Mouse (Mus musculus): ENCODE data around the gene Rpl3. TPM values are rescaled to one million over a fixed set of nuclear protein-coding genes. Genes with fewer than 3 reads are reported as not detected.

Rpl3 gene
- total and polyA plus RNA-seq, 3 experiments = 176 to 1,698 (median 1,019) TPM

DNA sequence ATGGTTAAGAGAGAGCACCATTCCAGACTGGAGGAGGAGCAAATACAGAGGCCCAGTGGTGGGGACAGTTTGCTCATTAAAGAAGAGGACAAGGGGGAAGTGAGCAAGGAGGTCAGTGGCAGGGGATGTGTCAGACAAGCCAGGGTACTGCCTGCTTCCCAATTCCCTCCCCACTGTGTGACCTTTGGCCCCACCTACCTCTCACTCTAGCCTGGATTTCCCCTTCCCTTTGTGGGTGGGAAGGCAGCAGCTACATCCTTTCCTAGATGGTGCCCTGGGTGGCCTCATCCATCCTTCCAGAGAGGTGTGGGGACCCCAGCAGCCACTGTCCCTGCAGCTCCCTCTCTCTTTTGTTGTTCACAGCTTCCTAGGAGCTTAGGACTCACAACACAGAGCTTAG is 56.8 kb downstream of the Rpl3 start:
- H3K4me1 ChIP-seq (ENCODE audit: insufficient read depth, low read depth, low read length) = no peaks in the 10 kb centered on the region
- DNase-seq (ENCODE audit: low spot score) = no peak
- no peak for TF ChIP-seq TAL1 (conservative IDR thresholded peaks at IDR 0.05; ENCODE audit: low read depth, low read length)
- TF ChIP-seq GATA1 (IDR thresholded peaks at IDR 0.05; ENCODE audit: borderline replicate concordance, low read length) = no peak
- TF ChIP-seq CTCF (IDR thresholded peaks at IDR 0.05; ENCODE audit: low read depth, low read length) = no peak
- H3K27me3 ChIP-seq (ENCODE audit: insufficient read depth, low read length) = peaks cover 4% of the 10 kb centered on the region; the same call in 1 of the 2 replicates
- H3K9me3 ChIP-seq (replicated peaks) = no peaks in the 10 kb centered on the region
- no peaks in the 10 kb centered on the region for H3K36me3 ChIP-seq (replicated peaks)
- H3K4me3 ChIP-seq (ENCODE audit: low read depth, low read length) = no peak overlapping the region
- ATAC-seq (ENCODE audit: extremely low read depth, insufficient number of reproducible peaks, low FRiP score, poor library complexity, severe bottlenecking) = no peak

DNA sequence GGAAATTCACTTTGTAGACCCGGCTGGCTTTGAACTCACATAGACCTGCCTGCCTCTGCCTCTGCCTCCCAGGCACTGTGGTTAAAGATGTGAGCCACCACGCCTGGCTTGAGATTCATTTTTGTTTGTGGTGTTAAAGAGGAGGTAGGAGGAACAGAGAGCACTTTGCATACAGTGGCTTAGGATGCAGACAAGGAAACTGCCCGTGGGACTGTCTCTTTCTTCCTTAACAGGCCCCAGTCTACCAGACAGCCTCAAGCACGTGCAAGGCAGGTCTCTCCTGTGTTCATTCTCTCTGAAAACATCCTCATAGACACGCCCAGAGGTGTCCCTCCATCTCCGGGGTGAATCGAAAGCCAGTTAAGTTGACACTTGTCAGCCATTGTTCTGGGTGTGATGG is 57.3 kb downstream of the Rpl3 start:
- H3K36me3 ChIP-seq (replicated peaks) = no peaks in the 10 kb centered on the region
- H3K9me3 ChIP-seq (replicated peaks) = no peaks in the 10 kb centered on the region
- H3K4me3 ChIP-seq (ENCODE audit: low read depth, low read length) = no peak overlapping the region
- H3K4me1 ChIP-seq (ENCODE audit: insufficient read depth, low read depth, low read length) = no peaks in the 10 kb centered on the region
- no peak for ATAC-seq (ENCODE audit: extremely low read depth, insufficient number of reproducible peaks, low FRiP score, poor library complexity, severe bottlenecking)
- no peak for DNase-seq (ENCODE audit: low spot score)
- peaks cover 4% of the 10 kb centered on the region; the same call in 1 of the 2 replicates for H3K27me3 ChIP-seq (ENCODE audit: insufficient read depth, low read length)
- TF ChIP-seq POLR2AphosphoS5 (IDR thresholded peaks at IDR 0.05; ENCODE audit: insufficient replicate concordance, low read depth, low read length) = no peak

DNA sequence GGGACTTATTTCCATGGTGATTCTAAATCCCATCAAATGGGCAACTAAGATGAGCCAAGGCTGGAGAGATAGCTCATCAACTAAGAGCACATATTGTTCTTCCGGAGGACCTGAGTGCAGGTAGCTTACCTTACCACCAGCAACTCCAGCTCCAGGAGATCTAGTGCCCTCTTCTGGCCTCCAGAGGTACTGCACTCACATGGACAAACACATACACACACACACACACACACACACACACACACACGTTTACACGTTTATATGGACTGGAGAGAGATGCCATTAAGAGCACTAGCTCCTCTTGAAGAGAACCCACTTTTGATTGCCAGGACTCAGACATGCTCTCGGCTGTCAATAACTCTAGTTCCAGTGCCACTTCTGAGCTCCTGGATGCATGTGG is 60.5 kb downstream of the Rpl3 start:
- TF ChIP-seq POLR2AphosphoS5 (IDR thresholded peaks at IDR 0.05; ENCODE audit: insufficient replicate concordance, low read depth, low read length) (no peak), CTCF (IDR thresholded peaks at IDR 0.05; ENCODE audit: low read depth, low read length) (no peak), GATA1 (IDR thresholded peaks at IDR 0.05; ENCODE audit: borderline replicate concordance, low read length) (no peak), TAL1 (conservative IDR thresholded peaks at IDR 0.05; ENCODE audit: low read depth, low read length) (no peak)
- Histone ChIP-seq H3K4me1 (ENCODE audit: insufficient read depth, low read depth, low read length) (no peaks in the 10 kb centered on the region), H3K9me3 (replicated peaks) (no peaks in the 10 kb centered on the region), H3K36me3 (replicated peaks) (no peaks in the 10 kb centered on the region), H3K27me3 (ENCODE audit: insufficient read depth, low read length) (no peaks in the 10 kb centered on the region; the same call in 1 of the 2 replicates), H3K4me3 (ENCODE audit: low read depth, low read length) (no peak overlapping the region)
- no peak for DNase-seq (ENCODE audit: low spot score)
- ATAC-seq (ENCODE audit: extremely low read depth, insufficient number of reproducible peaks, low FRiP score, poor library complexity, severe bottlenecking) = no peak

DNA sequence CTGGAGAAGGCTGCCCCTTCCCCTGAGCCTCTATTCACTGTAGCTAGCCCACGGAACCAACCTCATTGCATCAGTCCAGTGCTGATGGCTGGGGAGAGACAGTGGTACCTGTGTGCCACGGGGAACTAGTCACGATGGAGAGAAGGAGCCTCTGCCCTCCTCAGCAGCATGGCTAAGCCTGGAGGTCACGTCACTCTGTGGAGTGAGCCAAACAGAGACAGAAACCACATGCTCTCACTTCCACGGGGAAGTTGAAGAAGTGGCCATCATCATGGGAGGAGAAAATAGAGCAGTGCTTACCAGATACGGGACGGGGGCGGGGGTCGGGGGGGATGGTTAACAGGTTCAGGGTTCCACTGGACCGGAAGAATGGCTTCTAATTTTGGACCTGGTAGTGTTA is 61.3 kb downstream of the Rpl3 start:
- no peak for TF ChIP-seq POLR2AphosphoS5 (IDR thresholded peaks at IDR 0.05; ENCODE audit: insufficient replicate concordance, low read depth, low read length)
- no peak for TF ChIP-seq TAL1 (conservative IDR thresholded peaks at IDR 0.05; ENCODE audit: low read depth, low read length)
- no peak for TF ChIP-seq GATA1 (IDR thresholded peaks at IDR 0.05; ENCODE audit: borderline replicate concordance, low read length)
- TF ChIP-seq GATA2 (IDR thresholded peaks at IDR 0.05; ENCODE audit: borderline replicate concordance, low read depth, low read length) = no peak
- H3K4me1 ChIP-seq (ENCODE audit: insufficient read depth, low read depth, low read length) = no peaks in the 10 kb centered on the region
- no peak for DNase-seq (ENCODE audit: low spot score)
- no peaks in the 10 kb centered on the region for H3K36me3 ChIP-seq (replicated peaks)
- H3K27me3 ChIP-seq (ENCODE audit: insufficient read depth, low read length) = no peaks in the 10 kb centered on the region; the same call in 1 of the 2 replicates
- ATAC-seq (ENCODE audit: extremely low read depth, insufficient number of reproducible peaks, low FRiP score, poor library complexity, severe bottlenecking) = no peak
- no peaks in the 10 kb centered on the region for H3K9me3 ChIP-seq (replicated peaks)
- no peak overlapping the region for H3K4me3 ChIP-seq (ENCODE audit: low read depth, low read length)

DNA sequence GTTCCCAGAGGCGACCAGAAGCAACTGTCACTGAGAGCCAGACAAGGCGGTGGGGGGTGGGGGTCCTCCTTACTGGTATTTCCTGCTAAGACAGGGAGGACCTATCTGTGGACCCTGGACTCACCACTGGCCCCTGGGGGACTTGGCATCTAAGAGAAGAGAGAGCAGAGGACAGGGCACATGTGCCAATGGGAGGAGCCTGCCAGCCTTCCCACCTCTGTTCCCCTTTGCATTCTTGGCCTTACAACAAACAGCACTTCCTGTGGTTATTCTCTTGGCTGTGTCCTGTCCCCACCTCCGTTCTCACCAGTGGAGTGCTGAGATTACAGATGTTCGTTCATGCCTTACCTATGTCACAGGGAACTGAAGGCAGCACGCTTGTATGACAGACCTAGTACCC is 62.8 kb downstream of the Rpl3 start:
- Histone ChIP-seq H3K36me3 (replicated peaks) (no peaks in the 10 kb centered on the region), H3K4me3 (ENCODE audit: low read depth, low read length) (no peak overlapping the region), H3K9me3 (replicated peaks) (no peaks in the 10 kb centered on the region), H3K27me3 (ENCODE audit: insufficient read depth, low read length) (peaks cover 8% of the 10 kb centered on the region), H3K4me1 (ENCODE audit: insufficient read depth, low read depth, low read length) (no peaks in the 10 kb centered on the region)
- TF ChIP-seq GATA1 (IDR thresholded peaks at IDR 0.05; ENCODE audit: borderline replicate concordance, low read length) = no peak
- no peak for TF ChIP-seq GATA2 (IDR thresholded peaks at IDR 0.05; ENCODE audit: borderline replicate concordance, low read depth, low read length)
- no peak for TF ChIP-seq CTCF (IDR thresholded peaks at IDR 0.05; ENCODE audit: low read depth, low read length)
- no peak for TF ChIP-seq POLR2AphosphoS5 (IDR thresholded peaks at IDR 0.05; ENCODE audit: insufficient replicate concordance, low read depth, low read length)
- no peak for TF ChIP-seq TAL1 (conservative IDR thresholded peaks at IDR 0.05; ENCODE audit: low read depth, low read length)
- ATAC-seq (ENCODE audit: extremely low read depth, insufficient number of reproducible peaks, low FRiP score, poor library complexity, severe bottlenecking) (no peak), DNase-seq (ENCODE audit: low spot score) (no peak)

Other genes with a start within 250 kb of the Rpl3 start
- 33.7 and 97.1 TPM in 2 replicates for gene Apobec3, start 200.2 kb downstream of the Rpl3 start, total RNA-seq (2014; fragmentation: Nextera tagmentation)
- gene Apobec3, start 200.2 kb downstream of the Rpl3 start, total RNA-seq (2017) = 27.2 and 39.8 TPM in 2 replicates
- 1.1 and 2.6 TPM in 2 replicates for gene Apobec3, start 200.2 kb downstream of the Rpl3 start, polyA plus RNA-seq (2012)
- 8.4 and 9.0 TPM in 2 replicates for gene Cbx7, start 120.7 kb downstream of the Rpl3 start, total RNA-seq (2014; fragmentation: Nextera tagmentation)
- 2.0 and 2.7 TPM in 2 replicates for gene Cbx7, start 120.7 kb downstream of the Rpl3 start, total RNA-seq (2017)
- gene Cbx7, start 120.7 kb downstream of the Rpl3 start, polyA plus RNA-seq (2012) = 8.9 and 9.5 TPM in 2 replicates
- gene Pdgfb, start 76.9 kb downstream of the Rpl3 start, total RNA-seq (2014; fragmentation: Nextera tagmentation) = not detected in 2 replicates
- gene Pdgfb, start 76.9 kb downstream of the Rpl3 start, total RNA-seq (2017) = 0.05 TPM in 1 of 2 replicates, not detected in the other
- not detected in 2 replicates for gene Pdgfb, start 76.9 kb downstream of the Rpl3 start, polyA plus RNA-seq (2012)
- gene Syngr1, start 534 bp downstream of the Rpl3 start, total RNA-seq (2014; fragmentation: Nextera tagmentation) = 41.4 and 44.2 TPM in 2 replicates
- gene Syngr1, start 534 bp downstream of the Rpl3 start, total RNA-seq (2017) = 74.6 and 96.9 TPM in 2 replicates
- gene Syngr1, start 534 bp downstream of the Rpl3 start, polyA plus RNA-seq (2012) = 86.9 and 89.8 TPM in 2 replicates
- gene Tab1, start 41.3 kb upstream of the Rpl3 start, total RNA-seq (2014; fragmentation: Nextera tagmentation) = 19.0 and 27.2 TPM in 2 replicates
- gene Tab1, start 41.3 kb upstream of the Rpl3 start, total RNA-seq (2017) = 22.3 and 25.0 TPM in 2 replicates
- gene Tab1, start 41.3 kb upstream of the Rpl3 start, polyA plus RNA-seq (2012) = 23.6 and 29.1 TPM in 2 replicates
- not detected in 2 replicates for gene Mgat3, start 81.9 kb upstream of the Rpl3 start, total RNA-seq (2014; fragmentation: Nextera tagmentation)
- gene Mgat3, start 81.9 kb upstream of the Rpl3 start, total RNA-seq (2017) = not detected in 2 replicates
- not detected in 2 replicates for gene Mgat3, start 81.9 kb upstream of the Rpl3 start, polyA plus RNA-seq (2012)
- gene Mief1, start 142.2 kb upstream of the Rpl3 start, total RNA-seq (2014; fragmentation: Nextera tagmentation) = 35.4 and 44.9 TPM in 2 replicates
- 36.1 and 36.8 TPM in 2 replicates for gene Mief1, start 142.2 kb upstream of the Rpl3 start, total RNA-seq (2017)
- 20.2 and 26.6 TPM in 2 replicates for gene Mief1, start 142.2 kb upstream of the Rpl3 start, polyA plus RNA-seq (2012)
- gene AC140267.1, start 144.0 kb upstream of the Rpl3 start, total RNA-seq (2014; fragmentation: Nextera tagmentation) = 14.0 TPM in 1 of 2 replicates, not detected in the other
- gene AC140267.1, start 144.0 kb upstream of the Rpl3 start, total RNA-seq (2017) = not detected in 2 replicates
- not detected in 2 replicates for gene AC140267.1, start 144.0 kb upstream of the Rpl3 start, polyA plus RNA-seq (2012)
- gene Atf4, start 163.3 kb upstream of the Rpl3 start, total RNA-seq (2014; fragmentation: Nextera tagmentation) = 45.1 and 51.4 TPM in 2 replicates
- 81.2 and 85.3 TPM in 2 replicates for gene Atf4, start 163.3 kb upstream of the Rpl3 start, total RNA-seq (2017)
- gene Atf4, start 163.3 kb upstream of the Rpl3 start, polyA plus RNA-seq (2012) = 146 and 170 TPM in 2 replicates
- 46.5 and 58.3 TPM in 2 replicates for gene Rps19bp1, start 172.4 kb upstream of the Rpl3 start, total RNA-seq (2014; fragmentation: Nextera tagmentation)
- 22.6 and 25.9 TPM in 2 replicates for gene Rps19bp1, start 172.4 kb upstream of the Rpl3 start, total RNA-seq (2017)
- 67.2 and 96.3 TPM in 2 replicates for gene Rps19bp1, start 172.4 kb upstream of the Rpl3 start, polyA plus RNA-seq (2012)
- not detected in 2 replicates for gene Cacna1i, start 195.4 kb upstream of the Rpl3 start, total RNA-seq (2014; fragmentation: Nextera tagmentation)
- 0.05 and 0.06 TPM in 2 replicates for gene Cacna1i, start 195.4 kb upstream of the Rpl3 start, total RNA-seq (2017)
- not detected in 2 replicates for gene Cacna1i, start 195.4 kb upstream of the Rpl3 start, polyA plus RNA-seq (2012)